Mouse (Mus musculus) left cerebral cortex, adult 9 months (tissue): ENCODE results near the gene Trib2.

Source experiments
- DNase-seq, 2 experiments: peaks; one replicate each; pipeline ENCODE4 v3.0.0; 2022; ENCODE audit warnings: low spot score in 2 of 2

The Trib2 gene

GRCm38 (mm10) chr12:15814249-15815081 is 2.3 kb downstream of the Trib2 start:
- peak in 1 of 2 experiments; percentile 53 for DNase-seq

- no peak for DNase-seq
Measured at GRCm38 (mm10) chr12:15813819-15814165, 2.9 kb downstream of the Trib2 start.

- peak in 1 of 2 experiments; percentile 46 for DNase-seq
Measured at GRCm38 (mm10) chr12:15813133-15813818, 3.4 kb downstream of the Trib2 start.

GRCm38 (mm10) chr12:15812139-15812962 is 4.4 kb downstream of the Trib2 start:
- DNase-seq: no peak

- DNase-seq: peak in 1 of 2 experiments; percentile 20
Measured at GRCm38 (mm10) chr12:15811682-15812081, 5.0 kb downstream of the Trib2 start.

GRCm38 (mm10) chr12:15810926-15811325 is 5.8 kb downstream of the Trib2 start:
- DNase-seq: no peak

- no peak for DNase-seq
Measured at GRCm38 (mm10) chr12:15809657-15810056, 7.1 kb downstream of the Trib2 start.

- DNase-seq: no peak
Measured at GRCm38 (mm10) chr12:15809249-15809648, 7.5 kb downstream of the Trib2 start.

- no peak for DNase-seq
Measured at GRCm38 (mm10) chr12:15808186-15808800, 8.4 kb downstream of the Trib2 start.

- DNase-seq: no peak
Measured at GRCm38 (mm10) chr12:15804931-15805331, 11.8 kb downstream of the Trib2 start.

GRCm38 (mm10) chr12:15803936-15804438 is 12.7 kb downstream of the Trib2 start:
- DNase-seq: no peak

- no peak for DNase-seq
Measured at GRCm38 (mm10) chr12:15801571-15801930, 15.2 kb downstream of the Trib2 start.

GRCm38 (mm10) chr12:15800914-15801570 is 15.7 kb downstream of the Trib2 start:
- peak in 1 of 2 experiments; percentile 58 for DNase-seq

GRCm38 (mm10) chr12:15800196-15800913 is 16.4 kb downstream of the Trib2 start:
- no peak for DNase-seq

GRCm38 (mm10) chr12:15798019-15798418 is 18.7 kb downstream of the Trib2 start:
- no peak for DNase-seq

GRCm38 (mm10) chr12:15795886-15796285 is 20.8 kb downstream of the Trib2 start:
- no peak for DNase-seq

GRCm38 (mm10) chr12:15793336-15793735 is 23.4 kb downstream of the Trib2 start:
- DNase-seq: no peak

- no peak for DNase-seq
Measured at GRCm38 (mm10) chr12:15790181-15790580, 26.5 kb downstream of the Trib2 start.

- no peak for DNase-seq
Measured at GRCm38 (mm10) chr12:15777047-15777446, 39.7 kb downstream of the Trib2 start.

GRCm38 (mm10) chr12:15771686-15772085 is 45.0 kb downstream of the Trib2 start:
- no peak for DNase-seq
